Mouse (Mus musculus) midbrain, embryonic 11.5 days (tissue): ENCODE results near the gene Cntnap1. TPM values are rescaled to one million over a fixed set of nuclear protein-coding genes. Genes with fewer than 3 reads are reported as not detected.

Source experiments
- ATAC-seq: fragments of 200-750 bp; cut with Nextera tagmentation; 2 replicates; pipeline ENCODE4 v1.8.0; 2017; ENCODE audit warnings: moderate TSS enrichment, moderate library complexity; ENCODE audit not compliant: low FRiP score
- DNase-seq: peaks from one replicate; pipeline ENCODE4 v3.0.0; 2015; ENCODE audit warnings: low spot score; ENCODE audit errors: missing footprints
- H3K27ac ChIP-seq: fragments of 300-500 bp; sonication (generic); 2 replicates; pipeline ENCODE4 v1.5.1; 2014; ENCODE audit warnings: low read depth, low read length
- H3K27me3 ChIP-seq: fragments of 300-500 bp; sonication (generic); 2 replicates; pipeline ENCODE4 v1.6.1; 2014; ENCODE audit warnings: mild to moderate bottlenecking, low read length, moderate library complexity, mixed read lengths; ENCODE audit not compliant: control insufficient read depth, insufficient read depth
- H3K36me3 ChIP-seq: fragments of 300-500 bp; sonication (generic); 2 replicates; pipeline ENCODE4 v1.6.1; 2014; ENCODE audit warnings: mild to moderate bottlenecking, low read length, moderate library complexity, mixed read lengths; ENCODE audit not compliant: control insufficient read depth, insufficient read depth
- H3K4me1 ChIP-seq: fragments of 300-500 bp; sonication (generic); 2 replicates; pipeline ENCODE4 v1.6.1; 2014; ENCODE audit warnings: low read length; ENCODE audit not compliant: control insufficient read depth, insufficient read depth
- H3K4me2 ChIP-seq: fragments of 300-500 bp; sonication (generic); 2 replicates; pipeline ENCODE4 v1.6.1; 2014; ENCODE audit warnings: mild to moderate bottlenecking, moderate library complexity
- H3K4me3 ChIP-seq: fragments of 300-500 bp; sonication (generic); 2 replicates; pipeline ENCODE4 v1.5.1; 2014; ENCODE audit warnings: low read depth, low read length
- H3K9ac ChIP-seq: fragments of 300-500 bp; sonication (generic); 2 replicates; pipeline ENCODE4 v1.6.1; 2014; ENCODE audit warnings: low read length
- H3K9me3 ChIP-seq: fragments of 300-500 bp; sonication (generic); 2 replicates; pipeline ENCODE4 v1.6.1; 2016; ENCODE audit warnings: low read length; ENCODE audit not compliant: control insufficient read depth
- WGBS: fragments of 180-500 bp; shearing (Covaris S2); extraction: QIAGEN DNeasy Blood & Tissue Kit; methylation state at CpG from one replicate; pipeline ENCODE4 v1.1.7; 2014; 5-methylcytosine and 5-hydroxymethylcytosine counted together
- polyA plus RNA-seq: library from polyadenylated mRNA; unstranded; fragments of >200 nt; fragmentation: Nextera tagmentation; extraction: Ambion mirVana; gene quantifications from 2 replicates; pipeline ENCODE4 v1.2.1, GENCODE M21; 2014

Gene Cntnap1
- polyA plus RNA-seq, 1 experiment from 2014 or later = 0.30 TPM

DNA sequence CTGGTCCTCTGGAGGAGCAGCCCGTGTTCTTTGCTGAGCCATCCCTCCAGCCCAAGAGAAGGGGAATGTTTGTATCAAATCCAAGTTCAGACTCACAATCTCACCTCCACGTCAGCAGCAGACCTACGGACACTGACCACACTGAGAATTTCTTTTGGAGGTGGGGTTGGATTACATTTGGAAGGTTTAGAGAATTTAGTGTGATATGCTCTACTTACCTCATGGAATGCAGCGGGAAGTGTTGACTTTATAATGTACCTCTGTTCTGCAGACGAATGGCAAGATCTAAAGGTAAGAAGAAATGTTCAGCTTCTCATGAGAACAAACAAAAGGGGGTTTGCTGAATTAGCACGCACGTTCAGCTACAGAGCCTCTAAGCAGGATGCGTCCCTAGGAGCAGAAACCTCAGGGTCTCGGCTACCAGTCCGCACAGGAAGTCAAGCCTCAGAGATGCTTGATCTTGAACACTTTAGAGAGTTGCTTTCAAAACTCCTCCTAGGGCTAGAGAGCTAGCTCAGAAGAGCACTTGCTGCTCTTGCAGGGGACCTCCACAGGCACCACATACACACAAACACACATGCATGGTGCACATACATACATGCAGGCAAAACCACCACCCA, 48.2 kb downstream of the Cntnap1 start:
- no peaks in the 10 kb centered on the region for H3K36me3 ChIP-seq
- H3K4me1 ChIP-seq = no peaks in the 10 kb centered on the region
- H3K9ac ChIP-seq = no peak overlapping the region
- no peak overlapping the region for H3K27ac ChIP-seq
- no peaks in the 10 kb centered on the region for H3K9me3 ChIP-seq
- H3K4me2 ChIP-seq = no peak overlapping the region
- DNase-seq (no peak), ATAC-seq (no peak)
- no peak overlapping the region for H3K4me3 ChIP-seq
- 86% methylated on average over 10 of the region's 10 CpGs for WGBS
- H3K27me3 ChIP-seq = no peaks in the 10 kb centered on the region

DNA sequence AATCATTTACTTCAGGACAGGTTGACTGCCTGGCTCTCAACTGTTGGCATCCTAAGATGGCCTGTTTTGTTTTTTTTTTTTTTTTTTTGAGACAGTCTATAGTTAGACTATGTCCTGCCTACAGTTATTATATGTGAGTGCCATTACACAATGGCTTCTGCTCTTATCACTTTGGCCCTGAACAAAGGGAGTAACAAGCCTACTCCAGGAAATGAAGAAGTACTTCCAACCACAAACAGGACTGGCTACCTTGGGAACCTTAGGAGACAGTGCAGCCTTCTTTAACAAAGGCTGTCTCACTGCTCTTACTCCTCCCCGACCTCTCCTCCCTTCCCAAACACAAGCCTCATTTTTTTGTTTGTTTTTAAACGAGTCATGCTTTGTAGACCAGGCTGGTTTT, 50.5 kb downstream of the Cntnap1 start:
- no peaks in the 10 kb centered on the region for H3K4me1 ChIP-seq
- H3K36me3 ChIP-seq = no peaks in the 10 kb centered on the region
- 59% methylated on average over 2 of the region's 2 CpGs for WGBS
- no peak overlapping the region for H3K4me2 ChIP-seq
- no peaks in the 10 kb centered on the region for H3K9me3 ChIP-seq
- no peak overlapping the region for H3K9ac ChIP-seq
- ATAC-seq = no peak
- H3K27ac ChIP-seq = no peak overlapping the region
- DNase-seq = no peak
- H3K27me3 ChIP-seq = no peaks in the 10 kb centered on the region
- no peak overlapping the region for H3K4me3 ChIP-seq

DNA sequence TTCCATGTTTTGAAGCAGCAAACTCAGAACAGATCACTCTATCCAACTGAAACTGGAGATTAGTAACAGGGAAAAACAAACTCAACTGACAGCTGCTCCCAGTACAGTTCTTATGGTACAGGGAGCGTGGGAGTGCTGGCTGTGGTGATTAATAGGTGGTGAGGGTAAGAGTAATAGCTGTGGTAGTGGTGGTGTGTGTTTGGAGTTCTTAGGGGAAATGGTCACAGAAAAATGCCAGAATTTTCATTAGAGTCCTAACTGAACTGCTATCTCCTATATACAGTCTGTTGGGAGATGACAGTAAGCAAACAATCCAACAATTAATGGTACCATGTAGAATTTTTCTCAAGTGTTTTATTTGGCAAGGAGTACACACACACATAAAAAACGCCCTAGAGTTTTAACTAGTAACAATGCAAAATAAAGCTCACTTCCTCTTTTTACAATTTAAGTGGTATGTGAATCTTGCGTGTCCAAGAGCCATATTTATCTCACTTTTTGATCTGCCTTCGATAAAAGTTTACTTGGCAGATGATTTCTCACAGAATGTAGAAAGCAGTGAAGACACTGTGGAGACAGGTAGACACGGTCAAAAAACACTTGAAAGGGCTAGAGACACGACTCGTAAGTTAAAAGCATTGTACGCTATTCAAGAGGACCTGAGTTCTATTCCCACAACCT, 51.1 kb downstream of the Cntnap1 start:
- Histone ChIP-seq H3K27me3 (no peaks in the 10 kb centered on the region), H3K36me3 (no peaks in the 10 kb centered on the region), H3K9me3 (no peaks in the 10 kb centered on the region), H3K4me2 (no peak overlapping the region), H3K27ac (no peak overlapping the region), H3K4me3 (no peak overlapping the region), H3K9ac (no peak overlapping the region), H3K4me1 (no peaks in the 10 kb centered on the region)
- DNase-seq (no peak), ATAC-seq (no peak)
- WGBS = 91% methylated on average over 8 of the region's 8 CpGs

DNA sequence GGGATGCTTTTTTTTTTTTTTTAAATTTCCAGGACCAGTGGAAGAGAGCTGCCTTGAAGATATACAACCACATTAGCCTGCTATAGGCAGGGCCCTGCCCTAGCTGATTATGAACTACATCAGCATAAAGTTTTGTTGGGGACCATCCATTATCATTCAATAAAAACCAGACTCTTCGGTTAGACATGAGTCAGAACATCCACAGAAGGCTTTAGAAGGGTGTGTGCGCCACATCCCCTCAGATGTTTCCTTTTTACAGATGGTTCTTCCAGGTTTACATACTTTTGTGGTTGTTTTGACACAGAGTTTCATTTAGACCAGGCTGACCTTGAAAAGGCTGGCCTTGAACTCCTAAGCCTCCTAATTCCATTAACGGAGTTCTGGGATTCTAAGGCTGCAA, 54.0 kb downstream of the Cntnap1 start:
- no peak overlapping the region for H3K4me3 ChIP-seq
- 90% methylated on average over 3 of the region's 3 CpGs for WGBS
- no peak overlapping the region for H3K4me2 ChIP-seq
- H3K9ac ChIP-seq = no peak overlapping the region
- no peaks in the 10 kb centered on the region for H3K36me3 ChIP-seq
- H3K9me3 ChIP-seq = no peaks in the 10 kb centered on the region
- no peaks in the 10 kb centered on the region for H3K27me3 ChIP-seq
- DNase-seq (no peak), ATAC-seq (no peak)
- H3K27ac ChIP-seq = no peak overlapping the region
- no peaks in the 10 kb centered on the region for H3K4me1 ChIP-seq

DNA sequence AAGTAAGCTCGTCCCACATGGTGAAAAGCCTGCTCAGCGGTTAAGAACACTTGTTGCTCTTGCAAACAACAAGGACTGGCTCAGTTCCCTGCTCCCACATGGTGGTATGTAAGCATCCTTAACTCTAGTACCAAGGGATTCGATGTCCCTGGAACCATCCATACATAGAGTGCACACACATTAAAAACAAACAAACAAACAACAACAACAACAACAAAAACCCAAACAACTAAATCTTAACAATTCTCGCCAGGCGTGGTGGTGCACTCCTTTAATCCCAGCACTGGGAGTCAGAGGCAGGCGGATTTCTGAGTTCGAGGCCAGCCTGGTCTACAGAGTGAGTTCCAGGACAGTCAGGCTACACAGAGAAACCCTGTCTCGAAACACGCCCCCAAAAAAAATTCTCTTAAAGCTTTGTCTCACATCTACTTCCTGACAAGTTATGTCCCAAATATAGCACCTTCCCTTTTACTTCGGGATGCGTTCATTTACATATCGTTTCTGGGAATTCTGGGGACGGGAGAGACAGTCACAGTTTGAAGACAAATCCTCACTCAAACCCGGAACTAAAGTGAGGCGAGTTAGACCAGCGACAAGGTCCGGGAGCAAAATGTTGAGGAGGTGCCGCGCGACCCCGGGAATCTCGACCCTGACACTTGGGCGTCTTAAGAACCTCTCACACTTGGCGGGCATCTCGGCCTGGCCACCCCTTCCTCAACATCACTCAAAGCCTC, 55.2 kb downstream of the Cntnap1 start:
- peak overlapping the region; percentile 97 for H3K4me2 ChIP-seq
- no peaks in the 10 kb centered on the region for H3K36me3 ChIP-seq
- no peaks in the 10 kb centered on the region for H3K9me3 ChIP-seq
- no peak overlapping the region for H3K27ac ChIP-seq
- no peak for DNase-seq
- ATAC-seq = no peak
- peak overlapping the region; percentile 84 for H3K4me3 ChIP-seq
- 19% methylated on average over 25 of the region's 25 CpGs for WGBS
- H3K27me3 ChIP-seq = no peaks in the 10 kb centered on the region
- peaks cover 7% of the 10 kb centered on the region for H3K4me1 ChIP-seq
- peak overlapping the region; percentile 74 for H3K9ac ChIP-seq

DNA sequence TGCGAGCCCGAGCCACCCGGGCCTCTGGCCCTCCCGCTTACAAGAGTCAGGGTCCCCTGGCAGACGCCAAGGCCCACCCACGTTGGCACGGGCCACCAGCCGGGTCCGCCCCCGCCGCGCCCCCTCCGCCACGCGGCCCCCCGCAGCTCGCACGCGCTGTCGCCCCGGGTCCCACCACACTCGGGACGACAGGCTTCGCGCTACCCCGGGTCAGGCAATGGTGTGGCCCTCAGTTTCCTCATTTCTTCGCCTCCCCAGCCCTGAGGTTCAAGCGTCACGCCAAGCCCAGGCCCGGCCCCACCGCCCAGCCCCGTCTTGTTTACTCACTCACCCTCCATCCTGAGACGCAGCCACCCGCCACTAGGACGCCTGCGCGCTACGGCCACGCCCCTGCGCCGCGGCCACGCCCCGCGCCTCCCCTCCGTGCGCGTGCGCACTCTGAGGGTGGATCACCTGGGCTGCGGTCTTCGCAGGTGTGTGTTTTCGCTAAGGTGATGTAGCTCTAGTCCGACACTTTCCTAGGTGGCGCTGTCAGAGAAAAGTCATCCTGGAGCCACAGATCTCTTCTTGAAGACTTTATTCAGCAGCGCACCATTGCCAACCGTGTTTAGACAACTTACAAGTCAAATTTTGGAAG, 55.9 kb downstream of the Cntnap1 start, which contains the start of gene Ezh1:
Ezh1 (minus strand) TSS at position 399 of the 637 bp plus-strand sequence.
- peak; percentile 98 for DNase-seq
- 1% methylated on average over 56 of the region's 56 CpGs for WGBS
- no peaks in the 10 kb centered on the region for H3K36me3 ChIP-seq
- no peaks in the 10 kb centered on the region for H3K9me3 ChIP-seq
- peak within 1 kb of the TSS; percentile 84 for H3K4me3 ChIP-seq
- H3K9ac ChIP-seq = peak within 1 kb of the TSS; percentile 74
- peaks cover 13% of the 10 kb centered on the region for H3K4me1 ChIP-seq
- peak within 1 kb of the TSS; percentile 97 for H3K4me2 ChIP-seq
- no peak within 1 kb of the TSS for H3K27ac ChIP-seq
- no peaks in the 10 kb centered on the region for H3K27me3 ChIP-seq
- ATAC-seq = peak; percentile 94

DNA sequence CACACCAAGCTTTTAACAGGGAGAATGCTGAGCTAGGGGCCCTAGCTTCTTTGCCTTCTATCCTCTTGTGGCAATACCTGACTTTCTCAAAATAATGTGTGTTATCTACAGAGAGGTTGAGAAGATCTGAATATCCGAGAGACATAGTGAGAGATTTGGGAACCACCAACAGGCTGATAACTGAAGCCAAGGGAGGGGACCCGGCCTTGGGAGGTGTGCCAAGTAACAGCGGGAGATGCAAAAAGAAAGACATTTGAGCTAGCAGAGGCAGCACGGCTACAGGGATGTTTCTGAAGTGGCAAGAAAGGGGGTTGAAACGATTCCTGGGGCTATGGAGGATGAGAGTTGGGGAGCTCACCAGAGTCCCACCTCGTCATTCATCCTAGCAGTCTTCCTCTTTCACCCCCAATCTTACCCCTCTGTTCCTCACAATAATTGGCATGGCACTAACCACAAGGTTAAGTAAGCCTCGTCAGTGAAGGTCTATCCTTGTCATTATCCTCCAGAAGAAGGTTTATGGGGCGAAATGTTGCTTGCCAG, 59.1 kb downstream of the Cntnap1 start:
- H3K9ac ChIP-seq = no peak overlapping the region; the same call in 1 of the 2 replicates
- no peaks in the 10 kb centered on the region for H3K27me3 ChIP-seq
- H3K4me2 ChIP-seq = no peak overlapping the region
- no peak for ATAC-seq
- WGBS = 23% methylated on average over 8 of the region's 8 CpGs
- no peak overlapping the region for H3K27ac ChIP-seq
- no peaks in the 10 kb centered on the region for H3K36me3 ChIP-seq
- peaks cover 19% of the 10 kb centered on the region for H3K4me1 ChIP-seq
- no peaks in the 10 kb centered on the region for H3K9me3 ChIP-seq
- H3K4me3 ChIP-seq = no peak overlapping the region
- no peak for DNase-seq

DNA sequence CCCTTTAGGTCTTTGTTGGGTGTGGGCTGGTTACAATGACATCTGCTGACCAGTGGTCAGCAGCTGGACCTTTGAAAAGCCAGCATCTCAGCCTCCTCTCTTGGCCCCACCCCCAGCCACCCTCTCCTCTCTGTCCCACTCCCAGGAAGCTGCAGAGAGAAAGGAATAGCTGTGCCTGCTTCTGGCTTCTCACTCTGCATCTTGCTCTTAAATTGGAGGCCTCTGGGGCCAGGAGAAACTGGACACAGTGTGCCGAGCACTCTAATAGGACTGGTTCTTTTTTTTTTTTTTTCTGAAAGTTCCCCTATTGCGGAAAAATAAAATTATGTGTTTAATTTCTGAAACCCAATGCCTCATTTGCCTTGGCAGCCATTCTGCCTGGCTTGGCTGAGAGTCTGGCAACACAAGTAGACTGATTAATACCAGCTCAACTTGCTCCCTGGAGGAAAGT, 59.8 kb downstream of the Cntnap1 start:
- WGBS = 30% methylated on average over 2 of the region's 2 CpGs
- H3K9ac ChIP-seq = no peak overlapping the region

More for the DNA sequence above, 59.8 kb downstream of the Cntnap1 start:
- Histone ChIP-seq H3K4me2 (no peak overlapping the region), H3K27me3 (no peaks in the 10 kb centered on the region), H3K36me3 (no peaks in the 10 kb centered on the region), H3K4me1 (peaks cover 19% of the 10 kb centered on the region), H3K4me3 (no peak overlapping the region), H3K9me3 (no peaks in the 10 kb centered on the region), H3K27ac (peak overlapping the region; percentile 6; the same call in 1 of the 2 replicates)
- no peak for DNase-seq
- no peak for ATAC-seq
